ENCODE assay signal across 12 mouse cellular contexts in the genomic region with DNA sequence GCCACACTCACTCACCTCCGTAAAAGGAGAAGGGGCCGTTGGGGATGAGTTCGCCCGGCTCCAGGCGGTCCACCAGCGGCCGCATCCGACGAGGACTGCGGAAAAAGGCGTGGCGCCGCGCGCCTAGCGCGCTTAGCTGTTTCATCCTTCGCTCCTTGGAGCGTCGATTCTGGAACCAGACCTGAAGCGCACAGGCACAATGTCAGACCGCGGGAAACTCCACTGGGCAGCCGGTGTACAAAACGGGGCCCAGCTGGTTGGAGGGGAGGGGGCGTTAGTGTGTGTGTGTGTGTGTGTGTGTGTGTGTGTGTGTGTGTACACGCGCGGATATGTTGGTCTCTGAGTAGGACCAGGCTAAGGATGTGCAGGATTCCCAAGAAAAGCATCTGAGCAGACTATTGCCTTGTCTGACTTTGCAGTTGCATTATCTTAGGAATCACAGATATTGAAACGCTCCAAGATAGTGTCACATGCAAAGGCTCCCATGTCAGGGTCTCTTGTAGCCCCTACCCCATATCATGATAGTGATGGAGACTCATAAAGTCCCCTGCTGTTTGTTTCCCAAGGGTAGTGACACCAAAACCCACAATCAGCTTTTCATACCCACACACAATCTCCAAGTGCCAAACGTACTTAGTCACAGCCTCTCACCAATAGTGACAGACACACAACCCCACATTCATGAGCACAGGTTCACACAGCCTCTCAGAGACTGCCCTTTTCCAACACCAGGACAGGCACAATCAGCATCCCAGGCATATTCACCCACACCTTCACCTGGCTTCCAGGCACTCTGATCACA. TPM values are rescaled to one million over a fixed set of nuclear protein-coding genes. Genes with fewer than 3 reads are reported as not detected.
DNase-seq lines count a peak whose midpoint lies in the region; ATAC-seq and TF ChIP-seq lines count a peak whose summit lies in the region.
"Had no signal": no experiment of that assay in that cellular context is flagged by ENCODE, and none has a peak within 500 bp of the region (broad histone marks: within the 10 kb centered on the region; RNA-seq: fewer than 3 reads in every experiment).

No protein-coding gene starts in this region.

- no peak overlapping the region for H3K27ac ChIP-seq in heart, embryonic 12.5 days (ENCODE audit: poor library complexity, severe bottlenecking)
- H3K27ac ChIP-seq in heart, embryonic 11.5 days (ENCODE audit: low read depth, low read length): no peak overlapping the region
- peak overlapping the region; percentile 77 for H3K27ac ChIP-seq in hindbrain, embryonic 12.5 days
- peak overlapping the region; percentile 87 for H3K27ac ChIP-seq in midbrain, embryonic 14.5 days (replicated peaks; ENCODE audit: low read depth, low read length)
- H3K27ac ChIP-seq in layer of hippocampus, adult 2 months: no peak overlapping the region

- 9% methylated on average over 31 of the region's 31 CpGs for WGBS in heart, embryonic 12.5 days
- 12% methylated on average over 31 of the region's 31 CpGs for WGBS in heart, embryonic 11.5 days (ENCODE audit: insufficient replicate concordance)
- 3% methylated on average over 31 of the region's 31 CpGs for WGBS in hindbrain, embryonic 12.5 days
- WGBS in midbrain, embryonic 14.5 days: under 1% methylated on average over 31 of the region's 31 CpGs

- no peak for ATAC-seq in heart, embryonic 12.5 days (ENCODE audit: insufficient number of reproducible peaks, low FRiP score)
- ATAC-seq in heart, embryonic 11.5 days (replicated peaks; ENCODE audit: insufficient number of reproducible peaks, low FRiP score, low TSS enrichment): no peak
- no peak for ATAC-seq in hindbrain, embryonic 12.5 days (ENCODE audit: low FRiP score)
- ATAC-seq in midbrain, embryonic 14.5 days (ENCODE audit: low FRiP score, low TSS enrichment): no peak

- peak; percentile 49 for DNase-seq in ZHBTc4 (ENCODE audit: low read depth, low spot score)
- DNase-seq in midbrain, embryonic 14.5 days: peak; percentile 48
- no peak for DNase-seq in left cerebral cortex, adult 8-10 months (ENCODE audit: low spot score in 2 of 2)
- DNase-seq in layer of hippocampus, adult 2 months (ENCODE audit: low spot score in 2 of 2): no peak
- no peak for DNase-seq in spleen, adult 18-20 months
- DNase-seq: thymus, postnatal 14 days had no signal

- H3K4me3 ChIP-seq in heart, embryonic 12.5 days: 0 out of 2 replicates have a peak overlapping the region, but pooled peaks have one; percentile 6
- H3K4me3 ChIP-seq in heart, embryonic 11.5 days (ENCODE audit: low read depth, low read length): no peak overlapping the region
- H3K4me3 ChIP-seq in hindbrain, embryonic 12.5 days: peak overlapping the region; percentile 51
- peak overlapping the region; percentile 57 for H3K4me3 ChIP-seq in midbrain, embryonic 14.5 days (replicated peaks; ENCODE audit: low read depth, low read length)
- no peak overlapping the region for H3K4me3 ChIP-seq in layer of hippocampus, adult 2 months
- H3K4me3 ChIP-seq: erythroblast, embryonic 14.5 days had no signal

- peaks cover 30% of the 10 kb centered on the region for H3K4me1 ChIP-seq in heart, embryonic 12.5 days (replicated peaks)
- peaks cover 11% of the 10 kb centered on the region; the same call in 1 of the 2 replicates for H3K4me1 ChIP-seq in heart, embryonic 11.5 days (ENCODE audit: control insufficient read depth, insufficient read depth, low read length)
- H3K4me1 ChIP-seq in hindbrain, embryonic 12.5 days: peaks cover 6% of the 10 kb centered on the region; the same call in 1 of the 2 replicates
- no peaks in the 10 kb centered on the region; the same call in 1 of the 2 replicates for H3K4me1 ChIP-seq in midbrain, embryonic 14.5 days (ENCODE audit: control insufficient read depth, insufficient read depth, low read length)

- no peak overlapping the region for H3K9ac ChIP-seq in heart, embryonic 12.5 days
- no peak overlapping the region for H3K9ac ChIP-seq in heart, embryonic 11.5 days (ENCODE audit: low read depth, low read length)
- peak overlapping the region; percentile 84 for H3K9ac ChIP-seq in hindbrain, embryonic 12.5 days
- peak overlapping the region; percentile 66 for H3K9ac ChIP-seq in midbrain, embryonic 14.5 days (replicated peaks; ENCODE audit: low read length)

- H3K36me3 ChIP-seq in heart, embryonic 12.5 days: no peaks in the 10 kb centered on the region
- H3K36me3 ChIP-seq in heart, embryonic 11.5 days (ENCODE audit: control insufficient read depth, insufficient read depth, low read length): no peaks in the 10 kb centered on the region
- peaks cover 3% of the 10 kb centered on the region; the same call in 1 of the 2 replicates for H3K36me3 ChIP-seq in hindbrain, embryonic 12.5 days
- H3K36me3 ChIP-seq in midbrain, embryonic 14.5 days (ENCODE audit: control insufficient read depth, insufficient read depth, low read length): peaks cover 21% of the 10 kb centered on the region

- peaks cover 92% of the 10 kb centered on the region for H3K27me3 ChIP-seq in heart, embryonic 12.5 days (replicated peaks)
- H3K27me3 ChIP-seq in heart, embryonic 11.5 days (ENCODE audit: control insufficient read depth, insufficient read depth, low read length): peaks cover 93% of the 10 kb centered on the region
- peaks cover 80% of the 10 kb centered on the region for H3K27me3 ChIP-seq in hindbrain, embryonic 12.5 days
- peaks cover 60% of the 10 kb centered on the region for H3K27me3 ChIP-seq in midbrain, embryonic 14.5 days (ENCODE audit: control insufficient read depth, insufficient read depth, low read length)

- no peak overlapping the region for H3K4me2 ChIP-seq in heart, embryonic 12.5 days
- no peak overlapping the region for H3K4me2 ChIP-seq in heart, embryonic 11.5 days
- H3K4me2 ChIP-seq in hindbrain, embryonic 12.5 days (replicated peaks): peak overlapping the region; percentile 66
- H3K4me2 ChIP-seq in midbrain, embryonic 14.5 days (ENCODE audit: low read length): peak overlapping the region; percentile 71

- TF ChIP-seq CTCF in layer of hippocampus, adult 2 months (conservative IDR thresholded peaks at IDR 0.05): no peak

- H3K9me3 ChIP-seq in heart, embryonic 12.5 days (replicated peaks): no peaks in the 10 kb centered on the region
- no peaks in the 10 kb centered on the region for H3K9me3 ChIP-seq in heart, embryonic 11.5 days (replicated peaks; ENCODE audit: control insufficient read depth, low read length)
- H3K9me3 ChIP-seq in hindbrain, embryonic 12.5 days (replicated peaks): no peaks in the 10 kb centered on the region
- no peaks in the 10 kb centered on the region for H3K9me3 ChIP-seq in midbrain, embryonic 14.5 days (ENCODE audit: control insufficient read depth, low read length)

RNA-seq across cellular contexts. Expression of gene Lhx1, which starts 4.9 kb away (rescaled TPM):
- polyA plus RNA-seq in heart, embryonic 12.5 days (2016; fragmentation: Nextera tagmentation; extraction: Ambion mirVana): 0.05 TPM in 2 replicates
- 0.04 and 0.06 TPM in 2 replicates for polyA plus RNA-seq in heart, embryonic 11.5 days (2014; fragmentation: Nextera tagmentation; extraction: Ambion mirVana)
- polyA plus RNA-seq in hindbrain, embryonic 12.5 days (2016; fragmentation: Nextera tagmentation; extraction: Ambion mirVana): 65.0 and 68.8 TPM in 2 replicates
- polyA plus RNA-seq in midbrain, embryonic 14.5 days (2014; fragmentation: Nextera tagmentation; extraction: Ambion mirVana): 49.8 and 53.0 TPM in 2 replicates
- total RNA-seq in left cerebral cortex, adult 8-10 months (2022): under 1 TPM; 0.09 to 0.38 (median 0.18) TPM
- total RNA-seq in layer of hippocampus, adult 2 months (2021): under 1 TPM; 0.20 to 0.33 TPM
- total RNA-seq: adrenal gland, adult 18-20 months had no signal
- polyA plus RNA-seq: erythroblast, embryonic 14.5 days; heart, embryonic 14.5 days had no signal

RNA-seq across cellular contexts. Expression of gene Aatf, which starts 7.1 kb away (rescaled TPM):
- polyA plus RNA-seq in heart, embryonic 12.5 days (2016; fragmentation: Nextera tagmentation; extraction: Ambion mirVana): 28.6 and 29.4 TPM in 2 replicates
- 28.2 and 34.6 TPM in 2 replicates for polyA plus RNA-seq in heart, embryonic 11.5 days (2014; fragmentation: Nextera tagmentation; extraction: Ambion mirVana)
- polyA plus RNA-seq in hindbrain, embryonic 12.5 days (2016; fragmentation: Nextera tagmentation; extraction: Ambion mirVana): 53.2 and 55.6 TPM in 2 replicates
- 41.6 and 46.3 TPM in 2 replicates for polyA plus RNA-seq in midbrain, embryonic 14.5 days (2014; fragmentation: Nextera tagmentation; extraction: Ambion mirVana)
- total RNA-seq in left cerebral cortex, adult 8-10 months (2022): 10 to 100 TPM; 21.8 to 23.1 (median 22.1) TPM
- total RNA-seq in layer of hippocampus, adult 2 months (2021): 10 to 100 TPM; 20.8 to 21.3 TPM

Comparison
In these comparisons a context has a peak if more than half of its experiments do, and no peak if none do; other contexts are left out.
1. H3K4me3 ChIP-seq: peak in heart, embryonic 12.5 days (single experiment), hindbrain, embryonic 12.5 days (single experiment) and midbrain, embryonic 14.5 days (single experiment); none in heart, embryonic 11.5 days (single experiment) and layer of hippocampus, adult 2 months (single experiment).
2. H3K27ac ChIP-seq: peak in hindbrain, embryonic 12.5 days (single experiment) and midbrain, embryonic 14.5 days (single experiment); none in heart, embryonic 12.5 days (single experiment), heart, embryonic 11.5 days (single experiment) and layer of hippocampus, adult 2 months (single experiment).
3. H3K4me2 ChIP-seq: peak in hindbrain, embryonic 12.5 days (single experiment) and midbrain, embryonic 14.5 days (single experiment); none in heart, embryonic 12.5 days (single experiment) and heart, embryonic 11.5 days (single experiment).
4. H3K9ac ChIP-seq: peak in hindbrain, embryonic 12.5 days (single experiment) and midbrain, embryonic 14.5 days (single experiment); none in heart, embryonic 12.5 days (single experiment) and heart, embryonic 11.5 days (single experiment).
5. DNase-seq: peak in ZHBTc4 (single experiment) and midbrain, embryonic 14.5 days (single experiment); none in left cerebral cortex, adult 8-10 months (0 of 2), layer of hippocampus, adult 2 months (0 of 2) and spleen, adult 18-20 months (0 of 2).
6. RNA of gene Lhx1, which starts 4.9 kb away (polyA plus RNA-seq): 65.0 to 68.8 TPM in hindbrain, embryonic 12.5 days and 49.8 to 53.0 TPM in midbrain, embryonic 14.5 days; 0.05 TPM in heart, embryonic 12.5 days and 0.04 to 0.06 TPM in heart, embryonic 11.5 days; every median in the first group is over 10 times any median in the second.